Mouse (Mus musculus): ENCODE data around the gene Cog5. TPM values are rescaled to one million over a fixed set of nuclear protein-coding genes. Genes with fewer than 3 reads are reported as not detected.

Cog5 gene
- polyA plus RNA-seq, 1 experiment from 2014 or later = 29.9 TPM

DNA sequence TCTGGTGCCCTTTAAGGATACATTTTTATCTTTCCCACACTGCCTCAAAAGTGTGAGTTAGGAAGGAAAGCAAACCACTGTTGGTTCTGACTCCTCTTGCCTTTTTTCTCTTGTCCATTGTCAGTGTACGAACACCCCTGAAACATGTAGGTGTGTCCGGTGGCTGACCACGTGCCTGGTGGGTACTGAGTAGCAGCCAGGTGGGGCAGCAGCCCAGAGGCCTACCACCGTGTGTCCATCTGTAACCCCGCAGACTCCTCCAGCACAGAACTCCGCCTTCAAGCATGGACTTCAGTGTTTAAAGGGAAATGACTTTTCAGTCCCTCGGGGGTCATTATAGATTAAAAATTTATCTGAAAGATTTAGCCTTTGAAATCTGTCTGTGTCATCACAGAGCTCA lies 242.8 kb downstream of the Cog5 start:
- Histone ChIP-seq H3K9me3 (no peaks in the 10 kb centered on the region), H3K4me2 (no peak overlapping the region), H3K27me3 (no peaks in the 10 kb centered on the region), H3K4me3 (no peak overlapping the region), H3K9ac (no peak overlapping the region), H3K4me1 (peaks cover 9% of the 10 kb centered on the region; the same call in 1 of the 2 replicates), H3K27ac (no peak overlapping the region), H3K36me3 (peaks cover 4% of the 10 kb centered on the region; the same call in 1 of the 2 replicates)
- no peak for ATAC-seq (ENCODE audit: insufficient number of reproducible peaks, low FRiP score, low TSS enrichment, low read depth)
- 69% methylated on average over 7 of the region's 7 CpGs for WGBS

GRCm38 (mm10) chr12:31900391-31900914 lies 245.8 kb downstream of the Cog5 start:
- Histone ChIP-seq H3K27ac (no peak overlapping the region), H3K9me3 (no peaks in the 10 kb centered on the region), H3K4me1 (peaks cover 9% of the 10 kb centered on the region; the same call in 1 of the 2 replicates), H3K4me3 (no peak overlapping the region), H3K4me2 (no peak overlapping the region), H3K27me3 (no peaks in the 10 kb centered on the region), H3K9ac (no peak overlapping the region), H3K36me3 (peaks cover 4% of the 10 kb centered on the region; the same call in 1 of the 2 replicates)
- WGBS = 77% methylated on average over 4 of the region's 4 CpGs
- ATAC-seq (ENCODE audit: insufficient number of reproducible peaks, low FRiP score, low TSS enrichment, low read depth) = no peak

GRCm38 (mm10) chr12:31905696-31906551 lies 251.3 kb downstream of the Cog5 start:
- no peak overlapping the region for H3K27ac ChIP-seq
- ATAC-seq (ENCODE audit: insufficient number of reproducible peaks, low FRiP score, low TSS enrichment, low read depth) = no peak
- 56% methylated on average over 6 of the region's 6 CpGs for WGBS

GRCm38 (mm10) chr12:31907436-31907835 lies 252.8 kb downstream of the Cog5 start:
- no peak for ATAC-seq (ENCODE audit: insufficient number of reproducible peaks, low FRiP score, low TSS enrichment, low read depth)
- Histone ChIP-seq H3K4me1 (no peaks in the 10 kb centered on the region), H3K27me3 (no peaks in the 10 kb centered on the region), H3K4me2 (no peak overlapping the region), H3K4me3 (no peak overlapping the region), H3K9me3 (no peaks in the 10 kb centered on the region), H3K36me3 (no peaks in the 10 kb centered on the region; the same call in 1 of the 2 replicates), H3K9ac (no peak overlapping the region), H3K27ac (no peak overlapping the region)
- WGBS = 94% methylated on average over 2 of the region's 2 CpGs

More at GRCm38 (mm10) chr12:31905696-31906551, 251.3 kb downstream of the Cog5 start:
- no peaks in the 10 kb centered on the region for H3K4me1 ChIP-seq
- H3K9me3 ChIP-seq = no peaks in the 10 kb centered on the region
- H3K4me2 ChIP-seq = no peak overlapping the region
- H3K27me3 ChIP-seq = no peaks in the 10 kb centered on the region
- H3K4me3 ChIP-seq = no peak overlapping the region
- H3K9ac ChIP-seq = no peak overlapping the region
- no peaks in the 10 kb centered on the region; the same call in 1 of the 2 replicates for H3K36me3 ChIP-seq

- Histone ChIP-seq H3K4me1 (no peaks in the 10 kb centered on the region), H3K9ac (no peak overlapping the region), H3K9me3 (no peaks in the 10 kb centered on the region), H3K4me2 (no peak overlapping the region), H3K27ac (no peak overlapping the region), H3K27me3 (no peaks in the 10 kb centered on the region), H3K4me3 (no peak overlapping the region), H3K36me3 (no peaks in the 10 kb centered on the region)
- ATAC-seq (ENCODE audit: insufficient number of reproducible peaks, low FRiP score, low TSS enrichment, low read depth) = no peak
- 81% methylated on average over 6 of the region's 6 CpGs for WGBS
These were observed 258.4 kb downstream of the Cog5 start for GRCm38 (mm10) chr12:31912966-31913551.

GRCm38 (mm10) chr12:31913614-31914013 lies 258.9 kb downstream of the Cog5 start:
- Histone ChIP-seq H3K4me2 (no peak overlapping the region), H3K27ac (no peak overlapping the region), H3K9me3 (no peaks in the 10 kb centered on the region), H3K9ac (no peak overlapping the region), H3K27me3 (no peaks in the 10 kb centered on the region), H3K4me3 (no peak overlapping the region), H3K36me3 (0 out of 2 replicates have a peak, but pooled peaks cover 4% of the 10 kb centered on the region), H3K4me1 (no peaks in the 10 kb centered on the region)
- no peak for ATAC-seq (ENCODE audit: insufficient number of reproducible peaks, low FRiP score, low TSS enrichment, low read depth)
- 61% methylated on average over 4 of the region's 4 CpGs for WGBS

DNA sequence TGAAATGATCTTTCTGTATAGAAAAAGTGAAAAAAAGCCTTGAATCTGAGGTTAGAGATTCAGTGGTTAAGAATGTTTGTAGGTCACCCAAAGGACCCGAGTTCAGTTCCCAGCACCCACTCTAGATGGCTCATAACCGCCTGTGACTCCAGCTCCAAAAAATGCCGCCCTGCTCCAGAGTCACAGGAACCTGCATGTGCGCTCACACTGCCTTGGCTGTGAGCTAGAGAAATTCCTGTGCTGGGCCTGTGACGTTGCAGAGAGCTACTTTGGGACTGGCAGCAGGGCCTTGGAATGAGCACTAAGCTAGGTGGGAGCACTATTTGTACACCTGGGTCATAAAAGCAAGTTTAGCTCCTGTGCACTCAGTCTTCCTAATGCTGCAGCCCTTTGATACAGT lies 262.0 kb downstream of the Cog5 start:
- WGBS = 86% methylated on average over 5 of the region's 5 CpGs
- Histone ChIP-seq H3K9ac (no peak overlapping the region), H3K4me2 (no peak overlapping the region), H3K27me3 (no peaks in the 10 kb centered on the region), H3K36me3 (peaks cover 16% of the 10 kb centered on the region), H3K9me3 (no peaks in the 10 kb centered on the region), H3K27ac (no peak overlapping the region), H3K4me3 (no peak overlapping the region), H3K4me1 (no peaks in the 10 kb centered on the region)
- no peak for ATAC-seq (ENCODE audit: insufficient number of reproducible peaks, low FRiP score, low TSS enrichment, low read depth)

- Histone ChIP-seq H3K4me3 (no peak overlapping the region), H3K9me3 (no peaks in the 10 kb centered on the region), H3K9ac (no peak overlapping the region), H3K4me2 (no peak overlapping the region), H3K36me3 (peaks cover 17% of the 10 kb centered on the region), H3K27me3 (no peaks in the 10 kb centered on the region), H3K4me1 (no peaks in the 10 kb centered on the region), H3K27ac (no peak overlapping the region)
- ATAC-seq (ENCODE audit: insufficient number of reproducible peaks, low FRiP score, low TSS enrichment, low read depth) = no peak
- 69% methylated on average over 5 of the region's 5 CpGs for WGBS
These were observed 262.6 kb downstream of the Cog5 start for GRCm38 (mm10) chr12:31917245-31917644.

DNA sequence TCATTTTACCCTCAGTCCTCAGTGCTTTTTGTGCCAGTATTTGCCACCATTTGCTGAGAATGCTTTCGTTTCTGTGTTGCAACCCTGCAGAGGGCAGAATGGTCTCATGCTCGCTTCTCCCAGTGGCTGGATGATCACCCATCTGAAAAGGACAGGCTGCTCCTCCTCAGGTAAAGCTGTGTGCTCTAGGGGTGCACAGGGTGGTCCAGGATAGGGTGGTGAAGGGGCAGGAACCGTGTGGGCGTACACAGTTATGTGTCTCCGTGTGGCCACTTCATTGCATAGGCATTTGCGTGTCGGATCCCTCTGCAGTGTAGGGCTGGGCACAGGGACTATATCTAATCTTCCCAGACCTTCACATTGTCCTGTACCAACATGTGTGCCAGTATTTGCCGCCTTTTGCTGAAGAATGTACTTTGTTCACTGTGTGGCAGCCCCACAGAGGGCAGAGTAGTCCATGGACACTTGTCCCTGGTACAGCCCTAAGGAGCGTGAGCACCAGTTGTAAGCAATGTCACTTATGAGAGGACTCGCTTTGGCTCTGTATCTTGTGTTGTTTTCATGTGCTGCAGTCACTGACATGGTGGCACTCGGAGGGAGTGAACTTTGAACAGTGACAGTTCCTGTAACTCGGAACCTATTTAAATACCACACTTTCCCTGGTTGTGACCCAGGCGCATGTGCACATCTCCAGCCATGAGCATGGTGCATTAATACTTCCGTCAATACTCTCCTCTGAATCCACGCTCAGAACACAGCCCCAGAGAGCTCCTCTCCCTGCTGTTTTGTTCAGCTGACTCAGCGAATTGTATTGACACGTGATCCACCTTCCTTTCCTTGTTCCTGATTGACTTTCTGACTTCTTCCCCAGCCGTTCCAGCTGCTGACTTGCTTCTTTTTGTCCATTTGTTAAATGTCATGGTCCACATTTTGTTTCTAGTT lies 266.1 kb downstream of the Cog5 start:
- Histone ChIP-seq H3K27me3 (no peaks in the 10 kb centered on the region), H3K27ac (no peak overlapping the region), H3K9me3 (no peaks in the 10 kb centered on the region), H3K4me1 (0 out of 2 replicates have a peak, but pooled peaks cover 2% of the 10 kb centered on the region), H3K36me3 (peaks cover 38% of the 10 kb centered on the region), H3K4me2 (no peak overlapping the region), H3K4me3 (no peak overlapping the region), H3K9ac (no peak overlapping the region)
- no peak for ATAC-seq (ENCODE audit: insufficient number of reproducible peaks, low FRiP score, low TSS enrichment, low read depth)
- WGBS = 83% methylated on average over 18 of the region's 18 CpGs

- no peak for ATAC-seq (ENCODE audit: insufficient number of reproducible peaks, low FRiP score, low TSS enrichment, low read depth)
- WGBS = 77% methylated on average over 3 of the region's 3 CpGs
- H3K36me3 ChIP-seq = peaks cover 54% of the 10 kb centered on the region
These were observed 269.5 kb downstream of the Cog5 start for GRCm38 (mm10) chr12:31924135-31924534.

GRCm38 (mm10) chr12:31925343-31925742 lies 270.7 kb downstream of the Cog5 start:
- Histone ChIP-seq H3K36me3 (peaks cover 58% of the 10 kb centered on the region), H3K4me1 (peaks cover 5% of the 10 kb centered on the region; the same call in 1 of the 2 replicates), H3K9ac (no peak overlapping the region), H3K4me2 (no peak overlapping the region), H3K27me3 (no peaks in the 10 kb centered on the region), H3K9me3 (no peaks in the 10 kb centered on the region), H3K4me3 (no peak overlapping the region), H3K27ac (peak overlapping the region; percentile 47; the same call in 1 of the 2 replicates)
- no peak for ATAC-seq (ENCODE audit: insufficient number of reproducible peaks, low FRiP score, low TSS enrichment, low read depth)
- WGBS = 48% methylated on average over 6 of the region's 6 CpGs

More at GRCm38 (mm10) chr12:31924135-31924534, 269.5 kb downstream of the Cog5 start:
- Histone ChIP-seq H3K27me3 (no peaks in the 10 kb centered on the region), H3K9me3 (no peaks in the 10 kb centered on the region), H3K27ac (no peak overlapping the region), H3K4me1 (peaks cover 5% of the 10 kb centered on the region; the same call in 1 of the 2 replicates), H3K9ac (no peak overlapping the region), H3K4me3 (no peak overlapping the region), H3K4me2 (no peak overlapping the region)
